Mouse (Mus musculus): Measurements from ENCODE around the gene Impg1.

Impg1 gene

GRCm38 (mm10) chr9:80282426-80282825 is 182.9 kb downstream of the Impg1 start:
- no peak for DNase-seq (ENCODE audit: extremely low read depth, low read depth)

- no peak for DNase-seq (ENCODE audit: extremely low read depth, low read depth)
Observed at GRCm38 (mm10) chr9:80280724-80281123, 184.6 kb downstream of the Impg1 start.

- DNase-seq (ENCODE audit: extremely low read depth, low read depth): no peak
Observed at GRCm38 (mm10) chr9:80277770-80278169, 187.5 kb downstream of the Impg1 start.

GRCm38 (mm10) chr9:80277157-80277556 is 188.1 kb downstream of the Impg1 start:
- no peak for DNase-seq (ENCODE audit: extremely low read depth, low read depth)

- DNase-seq (ENCODE audit: extremely low read depth, low read depth): no peak
Observed at GRCm38 (mm10) chr9:80275772-80276134, 189.5 kb downstream of the Impg1 start.

- DNase-seq (ENCODE audit: extremely low read depth, low read depth): no peak
Observed at GRCm38 (mm10) chr9:80275053-80275771, 190.1 kb downstream of the Impg1 start.

GRCm38 (mm10) chr9:80272951-80273350 is 192.3 kb downstream of the Impg1 start:
- no peak for DNase-seq (ENCODE audit: extremely low read depth, low read depth)

GRCm38 (mm10) chr9:80269596-80269995 is 195.7 kb downstream of the Impg1 start:
- DNase-seq (ENCODE audit: extremely low read depth, low read depth): no peak

- DNase-seq (ENCODE audit: extremely low read depth, low read depth): no peak
Observed at GRCm38 (mm10) chr9:80266507-80266906, 198.8 kb downstream of the Impg1 start.

GRCm38 (mm10) chr9:80266086-80266485 is 199.2 kb downstream of the Impg1 start:
- no peak for DNase-seq (ENCODE audit: extremely low read depth, low read depth)

Measured in MEL-GATA-1-ER (cell line).